Mouse (Mus musculus) T-helper 2 cell (primary cell): ENCODE measurements around the gene Pxmp4.

ENCODE experiments used
- in situ Hi-C: fragments of 300-600 bp; cut with MboI, MseI; formaldehyde crosslinking; loops from one replicate; pipeline ENCODE4 v1.15.1; 2025; ENCODE audit warnings: high pct_unique_total_duplicates

The Pxmp4 gene

GRCm38 (mm10) chr2:154574271-154574670 is 29.2 kb downstream of the Pxmp4 start:
- in situ Hi-C loops: no loop called here

DNA sequence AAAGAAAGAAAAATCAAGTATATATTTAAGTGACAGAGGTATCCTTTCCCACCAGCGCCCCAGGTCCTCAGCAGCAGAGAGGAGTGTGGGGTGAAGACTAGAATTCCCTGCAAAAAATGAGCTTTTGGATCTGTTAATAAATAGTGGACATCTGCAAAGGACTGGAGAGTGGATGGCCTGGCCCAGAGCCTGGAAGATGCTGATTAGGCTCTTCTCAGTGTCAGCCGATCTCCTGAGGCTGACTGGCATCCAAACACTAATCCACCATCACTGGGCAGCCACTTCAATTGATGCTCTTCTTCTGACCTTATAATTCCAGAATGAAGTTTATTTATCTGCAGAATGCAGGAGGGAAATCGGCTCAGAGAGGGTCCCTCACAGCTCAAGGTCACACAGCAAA is 30.5 kb downstream of the Pxmp4 start:
- in situ Hi-C loops: no loop called here

DNA sequence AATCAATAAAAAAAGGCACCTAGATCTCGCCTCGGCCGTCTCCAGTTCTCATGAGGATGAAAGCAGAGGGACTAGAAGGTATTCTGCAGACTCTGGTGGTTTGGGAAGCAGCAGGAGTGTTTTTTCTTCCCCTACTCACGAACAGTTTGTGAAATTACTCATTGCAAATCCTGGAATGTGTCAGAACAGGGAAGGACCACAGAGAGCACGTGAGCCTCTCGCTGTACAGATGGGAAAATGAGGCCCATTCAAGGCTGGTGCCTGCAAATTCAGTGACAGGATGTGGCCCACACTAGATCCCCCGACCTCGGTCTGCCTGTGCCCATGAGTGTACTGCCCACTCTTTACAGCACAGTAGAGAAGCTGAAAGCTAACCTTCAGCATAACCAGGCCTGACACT is 31.5 kb downstream of the Pxmp4 start:
- in situ Hi-C loops: no loop called here

GRCm38 (mm10) chr2:154571266-154571665 is 32.2 kb downstream of the Pxmp4 start:
- in situ Hi-C loops: no loop called here

DNA sequence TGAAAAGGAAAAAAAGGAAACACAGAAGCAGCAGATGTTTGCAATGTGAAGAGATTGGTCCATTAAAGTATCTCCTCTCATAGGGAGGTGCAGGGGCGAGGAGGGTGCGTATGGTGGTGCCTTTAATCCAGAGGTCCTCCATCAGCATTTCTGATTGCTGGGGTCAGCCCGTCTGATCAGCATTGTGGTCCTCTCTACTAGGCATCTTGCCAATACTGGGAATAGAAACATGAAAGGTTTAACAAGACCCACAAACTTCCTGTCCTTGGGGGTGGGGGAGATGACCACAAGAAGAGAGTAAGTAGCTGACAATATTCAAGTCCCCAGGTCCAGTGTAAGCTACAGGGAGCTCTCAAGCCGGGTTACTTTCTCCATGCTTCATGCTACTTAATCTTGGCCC is 32.8 kb downstream of the Pxmp4 start:
- in situ Hi-C loops: no loop called here

- in situ Hi-C loops: no loop called here
Observed at GRCm38 (mm10) chr2:154569836-154570286, 33.6 kb downstream of the Pxmp4 start, which contains the start of gene E2f1. TSS of gene E2f1 (minus strand) at chr2:154569892.

DNA sequence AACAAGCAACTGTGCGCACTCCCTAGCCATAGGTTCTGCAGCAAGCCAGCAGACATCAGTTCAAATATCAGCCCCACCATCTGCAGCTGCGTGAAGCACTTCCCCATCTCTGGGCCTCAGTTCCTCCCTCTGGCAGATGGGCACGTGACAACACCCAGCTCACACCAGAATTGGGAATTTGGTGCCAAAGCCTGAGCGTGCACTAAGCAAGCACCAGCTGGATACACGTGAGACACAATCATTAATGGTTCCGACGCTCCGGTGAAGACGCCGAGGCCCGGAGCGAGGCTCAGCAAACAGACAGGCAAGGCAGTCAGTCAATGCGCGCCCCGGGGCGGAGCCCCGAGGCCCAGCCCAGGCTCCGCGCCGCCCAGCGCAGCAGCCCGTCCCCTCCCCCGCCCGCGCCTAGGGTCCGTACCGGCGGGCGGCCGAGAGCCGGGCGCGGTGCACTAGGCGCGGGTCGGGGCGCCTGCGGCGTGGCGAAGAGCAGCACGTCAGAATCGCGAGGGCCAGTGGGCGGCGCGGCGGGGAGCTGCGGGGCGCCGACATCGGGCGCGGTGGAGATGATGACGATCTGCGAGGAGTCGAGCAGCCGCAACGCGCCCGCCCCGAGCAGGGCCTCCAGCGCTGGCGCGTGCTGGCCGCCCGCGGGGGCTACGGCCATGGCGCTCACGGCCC is 34.3 kb downstream of the Pxmp4 start:
- in situ Hi-C loops: no loop called here

GRCm38 (mm10) chr2:154568329-154569070 is 35.0 kb downstream of the Pxmp4 start:
- in situ Hi-C loops: no loop called here

GRCm38 (mm10) chr2:154567766-154568165 is 35.7 kb downstream of the Pxmp4 start:
- in situ Hi-C loops: no loop called here

DNA sequence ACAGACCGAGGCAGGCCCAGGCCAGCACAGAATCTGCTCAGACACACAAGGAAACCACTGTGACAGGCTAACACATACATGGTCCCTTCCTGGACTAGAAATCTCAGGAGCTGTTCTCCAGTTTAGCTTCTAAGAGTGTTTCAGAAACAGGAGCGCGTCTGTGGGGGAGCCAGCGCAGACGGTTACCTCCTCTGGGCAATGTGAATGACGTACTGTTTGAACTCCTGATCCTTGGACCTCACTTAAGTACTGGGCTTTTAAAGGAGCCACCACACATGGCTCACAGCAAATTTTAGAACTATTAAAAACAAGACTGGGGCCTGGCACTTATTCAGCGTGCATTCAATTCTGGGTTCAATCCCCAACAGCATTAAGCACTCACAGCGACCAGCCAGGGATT is 36.9 kb downstream of the Pxmp4 start:
- in situ Hi-C loops: no loop called here

DNA sequence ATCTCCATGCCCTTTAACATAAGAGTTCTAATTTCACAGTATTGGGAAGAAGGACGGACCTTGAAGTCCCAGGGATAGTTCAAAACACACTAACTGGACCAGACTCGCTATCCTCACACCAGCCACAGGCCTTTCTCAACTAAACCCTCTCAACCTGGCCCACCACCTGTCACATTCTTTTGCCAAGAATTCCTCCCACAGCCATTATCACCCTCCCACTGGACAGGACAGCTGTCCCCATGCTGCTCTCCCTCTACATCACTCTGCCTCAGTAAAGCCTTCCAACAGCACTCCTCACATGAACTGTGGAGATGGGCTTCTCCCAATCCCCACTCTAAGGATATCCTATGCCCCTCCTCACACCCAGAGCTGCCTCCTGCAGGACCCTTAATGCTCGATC is 37.9 kb downstream of the Pxmp4 start:
- in situ Hi-C loops: no loop called here

GRCm38 (mm10) chr2:154563612-154564170 is 39.8 kb downstream of the Pxmp4 start:
- in situ Hi-C loops: no loop called here

DNA sequence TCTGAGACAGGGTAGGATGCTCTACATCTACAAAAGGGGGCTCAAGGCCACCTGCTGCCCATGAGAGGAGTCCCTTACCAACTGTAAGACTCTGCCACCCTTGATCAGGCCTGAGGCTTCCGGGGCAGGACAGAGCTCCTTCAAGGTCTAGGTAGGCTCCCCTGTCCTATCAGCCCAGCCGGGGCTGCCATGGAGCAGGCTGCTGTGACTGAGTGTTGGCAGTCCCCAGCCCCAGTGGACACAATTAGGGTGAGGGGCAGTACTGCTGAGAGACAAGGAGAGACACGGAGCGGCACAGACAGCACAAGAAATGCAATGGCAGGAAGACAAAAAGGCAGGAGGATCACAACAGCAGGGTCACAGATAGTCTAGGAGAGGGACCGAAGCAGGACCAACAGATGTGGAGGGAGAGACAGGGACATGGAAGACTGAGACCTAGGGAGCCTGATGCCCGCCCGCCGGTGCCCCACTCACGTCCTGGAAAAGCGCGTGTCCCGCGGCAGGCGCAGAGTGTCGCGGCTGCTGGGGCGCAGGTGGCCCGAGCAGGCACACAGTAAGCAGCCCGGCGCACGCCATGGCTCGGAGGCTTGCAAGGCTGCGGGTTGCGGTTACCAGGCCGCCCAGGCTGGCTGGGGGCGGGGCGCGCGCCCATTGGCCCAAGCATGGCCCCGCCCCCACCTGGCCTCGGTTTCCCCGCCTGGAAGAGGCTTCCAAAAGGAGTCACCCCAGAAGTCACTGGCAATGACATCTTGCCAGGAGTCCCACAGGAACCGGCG is 45.1 kb downstream of the Pxmp4 start, which contains the start of gene Necab3:
Gene Necab3, minus strand, starts transcription at position 627 of the 776 bp plus-strand sequence.
- in situ Hi-C loops: no loop called here

DNA sequence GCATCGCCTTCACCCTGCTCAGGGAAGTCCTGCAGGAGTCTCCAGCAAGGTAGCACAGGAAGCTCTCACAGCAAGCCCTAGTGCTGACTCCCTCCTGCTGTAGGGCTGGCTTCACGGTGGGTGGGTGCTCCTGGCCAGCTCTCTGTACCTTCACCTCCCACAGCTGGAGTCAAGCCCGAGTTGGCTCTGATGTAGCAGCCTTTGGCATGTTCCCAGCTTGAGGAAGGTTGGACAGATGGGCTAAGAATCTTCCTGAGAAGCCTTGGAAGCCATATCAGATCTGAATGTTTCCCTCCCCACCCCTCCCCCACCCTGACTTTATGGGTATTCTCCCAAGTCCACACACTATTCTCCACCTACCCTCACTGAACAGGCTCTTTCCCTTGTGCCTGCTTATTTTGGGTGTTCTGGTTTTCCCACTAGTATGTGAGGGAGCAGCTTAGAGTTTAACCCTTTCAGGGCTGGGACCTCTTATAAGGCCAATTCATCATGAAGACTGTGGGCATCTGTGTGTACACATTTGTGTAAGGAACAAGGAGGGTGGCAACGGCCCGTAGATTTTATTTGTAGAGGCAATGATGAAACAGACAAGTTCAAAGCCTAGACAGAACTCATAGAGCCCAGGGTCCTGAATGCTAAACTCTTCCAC is 46.2 kb downstream of the Pxmp4 start:
- in situ Hi-C loops: no loop called here

GRCm38 (mm10) chr2:154555235-154555634 is 48.3 kb downstream of the Pxmp4 start:
- in situ Hi-C loops: no loop called here

GRCm38 (mm10) chr2:154552424-154552907 is 51.0 kb downstream of the Pxmp4 start:
- in situ Hi-C loops: no loop called here

DNA sequence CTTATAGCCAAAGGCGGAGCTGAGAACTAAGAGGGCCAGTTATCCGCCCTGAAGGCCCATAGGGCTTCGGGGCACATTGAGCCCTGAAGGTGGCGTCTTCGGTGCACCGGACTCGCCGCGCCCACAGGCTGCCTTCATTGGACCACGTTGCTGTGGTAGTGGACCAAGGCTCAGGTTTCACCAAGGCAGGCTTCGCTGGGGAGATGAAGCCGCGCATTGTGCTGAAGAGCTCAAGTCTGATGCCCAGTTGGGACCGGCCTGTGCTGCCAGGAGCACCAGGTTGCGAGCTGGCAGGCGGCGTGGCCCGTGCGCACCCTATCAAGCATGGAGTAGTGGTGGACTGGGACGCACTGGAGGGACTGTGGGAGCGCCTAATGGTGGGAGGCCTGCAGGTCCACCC is 51.6 kb downstream of the Pxmp4 start:
- in situ Hi-C loops: no loop called here

DNA sequence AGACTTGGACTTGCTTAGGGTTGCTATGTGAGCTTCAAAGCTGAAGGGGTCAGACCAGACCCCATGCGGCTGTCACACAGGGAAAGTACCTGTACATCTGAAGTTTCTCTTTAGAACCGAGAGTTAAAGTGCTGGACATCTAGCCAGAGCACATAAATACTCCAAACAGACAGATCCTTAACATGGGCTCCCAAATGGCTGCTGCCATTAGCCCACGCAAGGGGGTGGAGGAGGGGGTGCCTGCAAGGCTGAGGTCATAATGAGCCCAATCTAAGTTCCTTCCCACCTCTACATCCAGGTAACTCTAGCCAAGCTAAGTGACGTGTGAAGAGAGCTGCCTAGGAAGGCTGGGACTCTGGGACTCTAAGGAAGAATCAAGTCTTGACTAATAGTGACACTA is 52.0 kb downstream of the Pxmp4 start, which contains the start of gene Actl10:
Gene Actl10, plus strand, starts transcription at position 301 of the 400 bp plus-strand sequence.
- in situ Hi-C loops: no loop called here

DNA sequence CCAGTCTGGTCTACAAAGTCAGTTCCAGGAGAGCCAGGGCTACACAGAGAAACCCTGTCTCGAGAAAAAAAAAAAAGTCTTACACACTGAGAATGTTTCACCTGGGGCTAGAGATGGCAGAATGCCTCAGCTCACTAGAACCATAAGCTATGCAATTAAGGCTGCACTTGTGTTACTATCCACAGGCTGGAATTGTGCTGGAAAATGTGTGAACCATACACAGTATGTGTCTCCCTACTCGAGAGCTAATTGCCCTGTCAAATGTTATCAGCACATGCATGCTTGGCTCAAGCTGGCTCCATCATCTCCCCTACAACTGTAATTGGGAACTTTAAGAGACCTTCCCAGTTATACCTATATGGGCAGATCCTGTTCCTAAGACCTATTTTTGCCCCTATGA is 52.6 kb downstream of the Pxmp4 start:
- in situ Hi-C loops: no loop called here

- in situ Hi-C loops: no loop called here
Observed at GRCm38 (mm10) chr2:154549886-154550189, 53.7 kb downstream of the Pxmp4 start.

- in situ Hi-C loops: no loop called here
Observed at GRCm38 (mm10) chr2:154549127-154549885, 54.2 kb downstream of the Pxmp4 start.
